Comparison of ENCODE assay signal across 17 mouse cellular contexts in genomic region chr6:15731452-15731851, GRCm38 (mm10). TPM values are rescaled to one million over a fixed set of nuclear protein-coding genes. Genes with fewer than 3 reads are reported as not detected.
DNase-seq lines count a peak whose midpoint lies in the region; ATAC-seq and TF ChIP-seq lines count a peak whose summit lies in the region.
"Had no signal": no experiment of that assay in that cellular context is flagged by ENCODE, and none has a peak within 500 bp of the region (broad histone marks: within the 10 kb centered on the region; RNA-seq: fewer than 3 reads in every experiment).

No protein-coding gene starts in this region.

- H3K27ac ChIP-seq in lung, postnatal 0 days (ENCODE audit: low read length): no peak overlapping the region
- H3K27ac ChIP-seq: forebrain, embryonic 15.5 days had no signal

- H3K4me3 ChIP-seq in lung, postnatal 0 days (ENCODE audit: low read depth, low read length): no peak overlapping the region
- H3K4me3 ChIP-seq: forebrain, embryonic 15.5 days; megakaryocyte, embryonic 14.5 days had no signal

- H3K9me3 ChIP-seq in lung, postnatal 0 days (ENCODE audit: low read length): no peaks in the 10 kb centered on the region
- H3K9me3 ChIP-seq: forebrain, embryonic 15.5 days; megakaryocyte, embryonic 14.5 days had no signal

- intact Hi-C loops in heart, postnatal 10 days (cut with DNase I): no loop called here

- H3K9ac ChIP-seq in lung, postnatal 0 days (replicated peaks; ENCODE audit: low read depth): no peak overlapping the region
- H3K9ac ChIP-seq: forebrain, embryonic 15.5 days had no signal

- no peaks in the 10 kb centered on the region for H3K27me3 ChIP-seq in lung, postnatal 0 days (replicated peaks; ENCODE audit: insufficient read depth, low read length)
- H3K27me3 ChIP-seq: forebrain, embryonic 15.5 days; megakaryocyte, embryonic 14.5 days had no signal

- peak; percentile 77 for TF ChIP-seq EP300 in lung, postnatal 0 days (IDR thresholded peaks at IDR 0.05)

- no peak for TF ChIP-seq CTCF in lung, postnatal 0 days (IDR thresholded peaks at IDR 0.05)

- H3K4me2 ChIP-seq in lung, postnatal 0 days (replicated peaks; ENCODE audit: low read depth, low read length): peak overlapping the region; percentile 0; the same call in 1 of the 2 replicates
- H3K4me2 ChIP-seq: forebrain, embryonic 15.5 days; heart, embryonic 11.5 days; liver, embryonic 11.5 days had no signal

- peaks cover 23% of the 10 kb centered on the region for H3K4me1 ChIP-seq in lung, postnatal 0 days (ENCODE audit: insufficient read depth, low read depth, low read length)
- H3K4me1 ChIP-seq: forebrain, embryonic 15.5 days had no signal

- 28% methylated on average over 7 of the region's 7 CpGs for WGBS in lung, postnatal 0 days

- DNase-seq in heart, postnatal 10 days: peak; percentile 37 to 48
- no peak for DNase-seq in heart, adult 18-20 months
- DNase-seq in NIH3T3 (ENCODE audit: low read depth): peak; percentile 50
- DNase-seq in kidney, adult 9 months: peak; percentile 63
- DNase-seq in lung, postnatal 0 days (ENCODE audit: low spot score): peak; percentile 74
- no peak for DNase-seq in B cell, adult 2 months
- no peak for DNase-seq in retina, embryonic 14.5 days (ENCODE audit: low spot score)
- DNase-seq: cerebellum, postnatal 14 days; retina, postnatal 1 day; thymus, adult 18-20 months had no signal

- no peaks in the 10 kb centered on the region for H3K36me3 ChIP-seq in lung, postnatal 0 days (ENCODE audit: insufficient read depth, low read length)
- H3K36me3 ChIP-seq: forebrain, embryonic 15.5 days; G1E had no signal

- peak; percentile 73 for ATAC-seq in lung, postnatal 0 days
- no peak for ATAC-seq in megakaryocyte progenitor cell, adult 5-6 weeks (replicated peaks; ENCODE audit: poor library complexity)
- ATAC-seq: forebrain, embryonic 15.5 days; hindbrain, embryonic 16.5 days had no signal

RNA-seq across cellular contexts. Expression of gene Mdfic, which starts 11.0 kb away (rescaled TPM):
- total RNA-seq in heart, postnatal 10 days (2021): 10 to 100 TPM; 23.1 to 26.2 TPM
- 10 to 100 TPM; 15.2 to 17.2 TPM for total RNA-seq in heart, adult 18-20 months (2021)
- 9.1 and 12.0 TPM in 2 replicates for polyA plus RNA-seq in lung, postnatal 0 days (2015; fragmentation: Nextera tagmentation; extraction: Ambion mirVana)
- total RNA-seq in megakaryocyte progenitor cell, adult 5-6 weeks (2015): 7.6 and 8.5 TPM in 2 replicates
- total RNA-seq in megakaryocyte progenitor cell, adult 5-6 weeks (2017): 9.4 and 10.9 TPM in 2 replicates
- polyA plus RNA-seq: G1E had no signal

Comparison
In these comparisons a context has a peak if more than half of its experiments do, and no peak if none do; other contexts are left out.
1. DNase-seq: peak in heart, postnatal 10 days (2 of 2), NIH3T3 (single experiment), kidney, adult 9 months (single experiment) and lung, postnatal 0 days (single experiment); none in heart, adult 18-20 months (0 of 2), B cell, adult 2 months (0 of 2) and retina, embryonic 14.5 days (single experiment).